Mouse (Mus musculus) C2C12 (cell line): ENCODE results near the gene Ctsc. TPM values are rescaled to one million over a fixed set of nuclear protein-coding genes. Genes with fewer than 3 reads are reported as not detected.

ENCODE experiments used
- H3K27me3 ChIP-seq: one replicate; pipeline ENCODE4 v1.6.1; 2011; ENCODE audit not compliant: control insufficient read depth, insufficient read depth, insufficient read length
- H3K36me3 ChIP-seq: one replicate; pipeline ENCODE4 v1.6.1; 2011; ENCODE audit not compliant: control insufficient read depth, insufficient read depth
- H3K4me3 ChIP-seq: one replicate; pipeline ENCODE4 v1.5.1; 2011; ENCODE audit warnings: mild to moderate bottlenecking, control low read depth; ENCODE audit not compliant: poor library complexity, insufficient read depth, severe bottlenecking
- H3K79me2 ChIP-seq: one replicate; pipeline ENCODE4 v1.6.1; 2011; ENCODE audit not compliant: control insufficient read depth, insufficient read depth
- H3K79me3 ChIP-seq: one replicate; pipeline ENCODE4 v1.6.1; 2011; ENCODE audit warnings: low read depth, control low read depth
- H3ac ChIP-seq: one replicate; pipeline ENCODE3; 2011; ENCODE audit warnings: low read depth; ENCODE audit not compliant: control insufficient read depth, insufficient read length
- CEBPB ChIP-seq: IDR thresholded peaks from one replicate; pipeline ENCODE4 v1.6.1; 2011; ENCODE audit warnings: low read depth, mild to moderate bottlenecking, control low read depth, moderate library complexity
- CTCF ChIP-seq: IDR thresholded peaks from one replicate; pipeline ENCODE4 v1.5.1; 2011; ENCODE audit not compliant: control insufficient read depth, insufficient read depth, insufficient read length
- FOSL1 ChIP-seq: IDR thresholded peaks from one replicate; pipeline ENCODE4 v1.8.0; 2011; ENCODE audit warnings: mild to moderate bottlenecking, low read length; ENCODE audit not compliant: poor library complexity, insufficient read depth, severe bottlenecking
- MAX ChIP-seq: IDR thresholded peaks from one replicate; pipeline ENCODE4 v1.6.1; 2011; ENCODE audit warnings: mild to moderate bottlenecking, control low read depth
- MYOD1 ChIP-seq: IDR thresholded peaks from one replicate; pipeline ENCODE4 v1.6.1; 2011; ENCODE audit warnings: low read depth; ENCODE audit not compliant: control insufficient read depth, insufficient read length
- MYOG ChIP-seq: IDR thresholded peaks from one replicate; pipeline ENCODE4 v1.6.1; 2011; ENCODE audit not compliant: control insufficient read depth, insufficient read length; ENCODE audit errors: extremely low read depth
- USF1 ChIP-seq: IDR thresholded peaks from one replicate; pipeline ENCODE4 v1.6.1; 2011; ENCODE audit warnings: low read depth, mild to moderate bottlenecking, control low read depth, moderate library complexity
- polyA plus RNA-seq: library from polyadenylated mRNA; unstranded; fragments of >200 nt; fragmentation: generic; extraction: Trizol; gene quantifications from one replicate; pipeline ENCODE4 v1.2.1, GENCODE M21; 2012; ENCODE audit warnings: missing spikeins

The Ctsc gene
- polyA plus RNA-seq, 1 experiment = 0.44 TPM

GRCm38 (mm10) chr7:88292044-88292443, 14.2 kb downstream of the Ctsc start:
- Histone ChIP-seq H3K27me3 (no peaks in the 10 kb centered on the region), H3K36me3 (no peaks in the 10 kb centered on the region), H3ac (no peak overlapping the region), H3K79me2 (no peaks in the 10 kb centered on the region), H3K79me3 (no peaks in the 10 kb centered on the region), H3K4me3 (no peak overlapping the region)
- TF ChIP-seq FOSL1 (no peak), MYOG (no peak), CEBPB (no peak), USF1 (no peak), MAX (no peak), MYOD1 (no peak), CTCF (no peak)

- no peak overlapping the region for H3K4me3 ChIP-seq
- no peaks in the 10 kb centered on the region for H3K79me2 ChIP-seq
- TF ChIP-seq USF1 = no peak
- no peak for TF ChIP-seq CEBPB
- no peak for TF ChIP-seq FOSL1
- TF ChIP-seq MAX = no peak
- no peak for TF ChIP-seq MYOD1
- TF ChIP-seq MYOG = no peak
- TF ChIP-seq CTCF = no peak
- H3K27me3 ChIP-seq = no peaks in the 10 kb centered on the region
- H3K36me3 ChIP-seq = no peaks in the 10 kb centered on the region
- H3K79me3 ChIP-seq = no peaks in the 10 kb centered on the region
- no peak overlapping the region for H3ac ChIP-seq
Measured at GRCm38 (mm10) chr7:88293907-88294306, 16.0 kb downstream of the Ctsc start.

GRCm38 (mm10) chr7:88295989-88296388, 18.1 kb downstream of the Ctsc start:
- no peaks in the 10 kb centered on the region for H3K27me3 ChIP-seq
- H3K79me2 ChIP-seq = no peaks in the 10 kb centered on the region
- no peaks in the 10 kb centered on the region for H3K79me3 ChIP-seq
- no peak overlapping the region for H3ac ChIP-seq
- H3K36me3 ChIP-seq = no peaks in the 10 kb centered on the region
- TF ChIP-seq USF1 = no peak
- TF ChIP-seq MYOG = no peak
- no peak for TF ChIP-seq FOSL1
- no peak overlapping the region for H3K4me3 ChIP-seq

- no peak for TF ChIP-seq USF1
- no peak for TF ChIP-seq CEBPB
- no peak for TF ChIP-seq MYOG
- no peak for TF ChIP-seq CTCF
- no peak for TF ChIP-seq FOSL1
- TF ChIP-seq MAX = no peak
- no peak for TF ChIP-seq MYOD1
- Histone ChIP-seq H3K79me2 (no peaks in the 10 kb centered on the region), H3K36me3 (no peaks in the 10 kb centered on the region), H3K4me3 (no peak overlapping the region), H3ac (no peak overlapping the region), H3K79me3 (no peaks in the 10 kb centered on the region), H3K27me3 (no peaks in the 10 kb centered on the region)
Measured at GRCm38 (mm10) chr7:88296932-88297331, 19.0 kb downstream of the Ctsc start.

GRCm38 (mm10) chr7:88305750-88306149, 27.9 kb downstream of the Ctsc start:
- no peaks in the 10 kb centered on the region for H3K79me3 ChIP-seq
- no peaks in the 10 kb centered on the region for H3K79me2 ChIP-seq
- H3K36me3 ChIP-seq = no peaks in the 10 kb centered on the region
- H3K27me3 ChIP-seq = no peaks in the 10 kb centered on the region
- TF ChIP-seq MYOG (no peak), FOSL1 (no peak), CEBPB (no peak), MAX (no peak), USF1 (no peak), MYOD1 (no peak), CTCF (no peak)
- H3K4me3 ChIP-seq = no peak overlapping the region
- no peak overlapping the region for H3ac ChIP-seq

DNA sequence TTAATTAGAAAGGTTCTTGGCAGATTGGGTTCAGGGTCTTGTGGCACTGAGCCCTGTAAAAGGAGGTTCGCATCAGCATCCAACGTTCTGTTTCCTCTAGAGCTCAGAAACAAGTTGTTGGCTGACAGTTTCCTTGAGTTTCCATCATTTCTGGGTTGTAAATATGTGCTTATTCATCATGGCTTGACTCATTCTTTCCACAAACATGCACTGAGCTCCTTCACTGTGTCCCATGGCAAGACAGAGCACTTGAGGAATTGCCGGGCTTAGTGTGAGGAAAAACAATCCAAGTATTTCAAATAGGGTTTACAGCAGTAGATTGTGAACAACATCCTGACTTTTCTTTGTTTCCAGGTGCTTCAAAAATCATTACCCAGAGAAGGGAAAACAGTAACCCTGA, 28.8 kb downstream of the Ctsc start:
- Histone ChIP-seq H3K27me3 (no peaks in the 10 kb centered on the region), H3K79me2 (no peaks in the 10 kb centered on the region), H3K36me3 (no peaks in the 10 kb centered on the region), H3K4me3 (no peak overlapping the region), H3K79me3 (no peaks in the 10 kb centered on the region), H3ac (no peak overlapping the region)
- TF ChIP-seq CTCF = no peak
- no peak for TF ChIP-seq MYOD1
- no peak for TF ChIP-seq CEBPB
- no peak for TF ChIP-seq MYOG
- no peak for TF ChIP-seq USF1
- TF ChIP-seq FOSL1 = no peak
- no peak for TF ChIP-seq MAX
